Mouse (Mus musculus) olfactory bulb, adult 2 months (tissue): Measurements from ENCODE around the gene Foxo6. TPM values are rescaled to one million over a fixed set of nuclear protein-coding genes. Genes with fewer than 3 reads are reported as not detected.

Experiments
- H3K27ac ChIP-seq: fragments of 200-500 bp; 2 replicates; pipeline ENCODE4 v1.5.1; 2012; ENCODE audit warnings: low read depth, low read length; ENCODE audit not compliant: insufficient read depth
- H3K4me1 ChIP-seq: fragments of 200-500 bp; 2 replicates; pipeline ENCODE4 v1.6.1; 2012; ENCODE audit warnings: low read length; ENCODE audit not compliant: control insufficient read depth, insufficient read depth
- H3K4me3 ChIP-seq: fragments of 200-500 bp; 2 replicates; pipeline ENCODE4 v1.5.1; 2012; ENCODE audit warnings: mild to moderate bottlenecking, low read depth, low read length, moderate library complexity; ENCODE audit not compliant: insufficient read depth
- CTCF ChIP-seq: fragments of 200-500 bp; IDR thresholded peaks from 2 replicates; pipeline ENCODE4 v1.5.1; 2012; ENCODE audit warnings: low read depth, mild to moderate bottlenecking, low read length, moderate library complexity; ENCODE audit not compliant: insufficient read depth
- POLR2A ChIP-seq: fragments of 200-500 bp; IDR thresholded peaks from 2 replicates; pipeline ENCODE4 v1.6.1; 2012; ENCODE audit warnings: mild to moderate bottlenecking, low read depth, low read length, moderate library complexity; ENCODE audit not compliant: insufficient read depth
- WGBS: fragments of 180-500 bp; shearing (Covaris S2); methylation state at CpG from one replicate; pipeline ENCODE4 v1.1.7; 2018; 5-methylcytosine and 5-hydroxymethylcytosine counted together
- polyA plus RNA-seq: library from polyadenylated mRNA; stranded (reverse); fragments of >200 nt; gene quantifications from 2 replicates; pipeline ENCODE4 v1.2.4, GENCODE M21; 2012; ENCODE audit warnings: low replicate concordance; ENCODE audit not compliant: missing spikeins, insufficient read depth, insufficient read length

Foxo6 gene
- polyA plus RNA-seq, 1 experiment: not detected

DNA sequence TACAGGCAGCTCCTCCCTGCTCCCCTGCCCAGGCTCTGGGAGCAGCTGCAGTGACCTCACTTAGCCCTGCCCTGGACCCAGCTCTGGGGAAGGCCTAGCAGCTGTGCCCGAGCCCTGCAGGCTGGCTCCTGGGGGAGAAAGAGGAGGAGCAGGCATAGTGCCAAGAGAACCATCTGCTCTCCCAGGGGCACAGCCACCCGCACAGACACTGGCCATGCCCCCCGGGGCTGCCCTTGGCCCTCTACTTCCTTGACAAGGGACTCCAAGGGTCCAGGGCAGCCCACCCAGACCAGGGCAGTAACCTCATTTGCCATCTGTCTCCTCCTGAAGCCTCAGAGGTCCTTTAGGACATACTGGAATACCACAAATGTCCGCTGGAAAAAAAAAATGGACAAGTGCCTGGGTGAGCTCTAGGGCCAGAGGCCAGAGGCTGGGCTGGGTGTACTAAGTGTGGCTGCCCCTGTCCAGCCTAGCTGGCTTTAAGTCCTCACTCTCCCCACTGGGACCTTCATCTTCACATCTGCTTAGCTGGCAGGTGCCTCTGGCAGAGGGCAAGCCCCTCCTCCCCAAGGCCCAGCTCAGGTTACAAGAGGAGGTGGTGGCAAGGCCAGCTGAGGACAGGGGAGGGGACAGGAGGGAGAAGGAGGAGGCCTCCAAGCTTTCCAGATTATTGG lies 9.8 kb downstream of the Foxo6 start:
- TF ChIP-seq POLR2A (no peak), CTCF (no peak)
- H3K4me1 ChIP-seq: peaks cover 30% of the 10 kb centered on the region
- H3K27ac ChIP-seq: no peak overlapping the region
- WGBS: 40% methylated on average over 4 of the region's 4 CpGs
- no peak overlapping the region for H3K4me3 ChIP-seq

DNA sequence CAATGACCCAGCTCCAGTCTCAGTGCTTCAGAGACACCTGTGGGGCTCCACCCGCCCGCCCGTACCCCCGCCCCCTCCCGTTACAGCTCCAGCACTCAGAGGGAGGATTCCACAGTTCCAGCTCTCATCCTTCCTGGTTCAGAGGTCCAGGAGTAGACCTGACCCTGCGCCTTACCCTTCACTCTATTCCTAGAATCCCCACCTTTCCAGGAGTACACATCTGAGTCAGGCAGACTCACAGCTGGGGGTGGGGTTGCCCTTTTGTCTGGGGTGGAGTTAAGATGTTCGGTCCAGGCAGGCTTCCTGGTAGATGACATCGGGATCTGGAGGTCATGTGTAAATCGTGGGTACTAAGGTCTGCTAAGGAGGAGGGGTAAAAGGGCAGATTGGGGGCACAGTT lies 11.7 kb downstream of the Foxo6 start:
- H3K4me3 ChIP-seq: no peak overlapping the region
- no peak overlapping the region for H3K27ac ChIP-seq
- WGBS: 90% methylated on average over 9 of the region's 9 CpGs
- peaks cover 24% of the 10 kb centered on the region for H3K4me1 ChIP-seq
- TF ChIP-seq CTCF (no peak), POLR2A (no peak)

DNA sequence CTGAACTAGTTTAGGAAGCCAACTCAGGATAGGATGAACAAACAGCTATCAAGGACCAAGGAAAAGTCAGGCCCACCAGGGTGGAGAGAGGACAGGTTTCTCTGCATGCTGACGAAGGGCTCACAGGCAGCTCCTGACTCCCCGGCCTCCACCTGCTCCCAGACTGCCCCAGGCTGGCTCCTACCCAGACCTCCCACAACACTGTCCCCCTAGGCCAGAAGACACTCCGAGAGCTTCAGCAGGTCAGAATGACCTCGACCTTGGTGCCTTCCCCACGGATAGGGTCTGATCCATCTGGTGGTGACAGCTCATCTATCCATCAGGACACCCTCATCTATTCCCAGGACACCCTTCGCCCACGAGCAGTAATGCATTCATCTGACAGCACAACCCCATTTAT lies 13.6 kb downstream of the Foxo6 start:
- peaks cover 33% of the 10 kb centered on the region for H3K4me1 ChIP-seq
- 84% methylated on average over 7 of the region's 7 CpGs for WGBS
- TF ChIP-seq POLR2A: no peak
- no peak for TF ChIP-seq CTCF
- no peak overlapping the region for H3K27ac ChIP-seq
- no peak overlapping the region for H3K4me3 ChIP-seq

DNA sequence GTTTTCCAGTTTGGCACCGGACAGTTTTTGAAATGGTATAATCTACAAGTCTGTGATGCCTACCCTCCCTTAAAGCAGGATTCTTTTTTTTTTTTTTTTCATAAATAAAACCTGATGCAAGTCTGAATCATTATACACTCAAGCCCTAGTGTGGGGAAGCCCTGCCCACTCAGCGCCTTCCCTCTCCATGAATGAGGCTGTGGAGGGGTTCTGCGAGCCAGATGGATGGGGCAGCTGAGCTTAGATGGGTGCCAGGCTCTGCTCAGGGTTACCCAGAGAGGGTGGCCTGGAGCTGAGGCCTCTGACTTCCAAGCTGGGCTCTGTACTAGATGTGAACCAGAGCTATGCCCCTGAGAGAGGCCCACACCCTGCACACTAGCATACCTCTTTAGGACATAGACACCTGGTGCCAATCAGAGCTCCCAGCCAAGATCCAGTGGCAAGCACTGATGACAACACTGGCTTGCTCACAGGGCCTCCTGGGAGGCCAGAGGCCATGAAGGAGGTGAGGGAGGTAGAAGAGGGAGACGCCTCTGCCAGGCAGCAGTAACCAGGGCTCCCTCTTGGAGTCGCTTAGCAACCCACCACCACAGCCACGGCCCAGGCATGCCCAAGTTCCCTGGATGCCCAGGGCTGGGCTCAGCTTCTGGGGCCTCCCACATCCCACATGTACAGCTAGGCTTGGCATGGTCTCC lies 15.1 kb downstream of the Foxo6 start:
- no peak for TF ChIP-seq CTCF
- TF ChIP-seq POLR2A: no peak
- Histone ChIP-seq H3K27ac (no peak overlapping the region), H3K4me1 (peaks cover 29% of the 10 kb centered on the region), H3K4me3 (no peak overlapping the region)
- WGBS: 67% methylated on average over 6 of the region's 6 CpGs

DNA sequence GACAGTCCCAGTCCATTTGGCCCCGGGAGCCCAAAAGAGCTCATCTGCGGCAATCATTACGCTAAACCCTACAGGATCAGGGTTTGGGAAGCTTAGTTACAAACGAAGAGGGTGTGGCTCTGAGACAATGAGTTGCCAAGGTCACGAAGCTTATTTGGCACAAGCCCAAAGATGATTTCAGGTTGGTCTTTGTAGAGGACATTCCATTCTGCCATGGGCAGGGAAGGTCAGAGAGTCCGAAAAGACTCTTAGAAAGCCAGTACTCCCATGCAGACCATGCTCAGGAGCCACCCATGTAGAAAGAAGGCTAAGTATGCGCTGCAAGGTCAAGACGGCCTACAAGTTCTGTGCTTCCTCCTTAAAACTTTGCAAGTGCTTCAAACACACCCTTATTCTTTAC lies 15.9 kb downstream of the Foxo6 start:
- no peak overlapping the region for H3K4me3 ChIP-seq
- no peak overlapping the region for H3K27ac ChIP-seq
- H3K4me1 ChIP-seq: peaks cover 26% of the 10 kb centered on the region
- TF ChIP-seq CTCF (no peak), POLR2A (no peak)
- WGBS: 77% methylated on average over 8 of the region's 8 CpGs

- TF ChIP-seq CTCF: no peak
- TF ChIP-seq POLR2A: no peak
- Histone ChIP-seq H3K27ac (no peak overlapping the region), H3K4me1 (peaks cover 23% of the 10 kb centered on the region), H3K4me3 (no peak overlapping the region)
- 56% methylated on average over 4 of the region's 4 CpGs for WGBS
Observed at GRCm38 (mm10) chr4:120270937-120271199, 16.3 kb downstream of the Foxo6 start.

GRCm38 (mm10) chr4:120270148-120270936 lies 16.8 kb downstream of the Foxo6 start:
- TF ChIP-seq POLR2A: no peak
- no peak for TF ChIP-seq CTCF
- Histone ChIP-seq H3K4me3 (no peak overlapping the region), H3K27ac (no peak overlapping the region), H3K4me1 (peaks cover 23% of the 10 kb centered on the region)
- 80% methylated on average over 4 of the region's 4 CpGs for WGBS

- TF ChIP-seq CTCF: no peak
- no peak for TF ChIP-seq POLR2A
- Histone ChIP-seq H3K4me3 (no peak overlapping the region), H3K4me1 (peaks cover 23% of the 10 kb centered on the region), H3K27ac (no peak overlapping the region)
- WGBS: 38% methylated on average over 9 of the region's 9 CpGs
Observed at GRCm38 (mm10) chr4:120269426-120269825, 17.7 kb downstream of the Foxo6 start.

GRCm38 (mm10) chr4:120268214-120269061 lies 18.7 kb downstream of the Foxo6 start:
- WGBS: 28% methylated on average over 112 of the region's 112 CpGs
- Histone ChIP-seq H3K4me3 (peak overlapping the region; percentile 44), H3K27ac (no peak overlapping the region), H3K4me1 (peaks cover 30% of the 10 kb centered on the region)
- TF ChIP-seq POLR2A (no peak), CTCF (no peak)
